Mouse (Mus musculus): ENCODE results near the gene Celsr2. TPM values are rescaled to one million over a fixed set of nuclear protein-coding genes. Genes with fewer than 3 reads are reported as not detected.

The Celsr2 gene
- polyA plus RNA-seq, 1 experiment from 2014 or later = 49.1 TPM

DNA sequence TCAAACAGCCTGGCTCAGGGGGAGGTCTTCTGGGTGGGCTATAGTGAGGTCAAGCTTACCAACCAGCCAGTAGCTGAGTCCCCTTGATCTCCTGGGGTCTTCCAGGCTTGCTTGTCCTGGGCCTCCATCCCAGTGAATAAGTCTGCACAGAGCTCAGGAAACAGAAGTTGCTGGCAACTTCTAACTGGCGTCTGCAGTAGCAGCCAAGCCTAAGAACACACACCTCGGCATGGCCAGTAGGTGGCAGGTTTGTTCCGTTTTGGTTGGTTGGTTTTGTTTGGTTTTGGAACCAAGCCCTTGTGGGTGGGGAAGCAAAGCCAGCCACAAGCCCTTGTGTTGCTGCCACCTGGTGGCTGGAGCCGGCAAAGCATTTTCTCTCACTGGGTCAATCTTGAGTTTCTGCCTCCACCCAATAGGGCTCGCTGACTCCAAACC, 26.2 kb downstream of the Celsr2 start:
- Histone ChIP-seq H3K27ac (replicated peaks) (peak overlapping the region; percentile 68), H3K4me3 (no peak overlapping the region), H3K9ac (replicated peaks) (no peak overlapping the region), H3K4me1 (peaks cover 21% of the 10 kb centered on the region), H3K36me3 (peaks cover 23% of the 10 kb centered on the region), H3K9me3 (no peaks in the 10 kb centered on the region), H3K4me2 (replicated peaks) (no peak overlapping the region), H3K27me3 (no peaks in the 10 kb centered on the region)
- peak; percentile 74 for ATAC-seq (replicated peaks)
- under 1% methylated on average over 5 of the region's 5 CpGs for whole genome bisulfite sequencing

GRCm38 (mm10) chr3:108386186-108386585, 29.2 kb downstream of the Celsr2 start:
- Histone ChIP-seq H3K9ac (replicated peaks) (no peak overlapping the region), H3K4me3 (no peak overlapping the region), H3K27me3 (no peaks in the 10 kb centered on the region), H3K27ac (replicated peaks) (no peak overlapping the region; the same call in 1 of the 2 replicates), H3K36me3 (no peaks in the 10 kb centered on the region), H3K4me2 (replicated peaks) (no peak overlapping the region), H3K9me3 (no peaks in the 10 kb centered on the region), H3K4me1 (peaks cover 41% of the 10 kb centered on the region)
- WGBS = 91% methylated on average over 10 of the region's 10 CpGs
- ATAC-seq (replicated peaks) = no peak

DNA sequence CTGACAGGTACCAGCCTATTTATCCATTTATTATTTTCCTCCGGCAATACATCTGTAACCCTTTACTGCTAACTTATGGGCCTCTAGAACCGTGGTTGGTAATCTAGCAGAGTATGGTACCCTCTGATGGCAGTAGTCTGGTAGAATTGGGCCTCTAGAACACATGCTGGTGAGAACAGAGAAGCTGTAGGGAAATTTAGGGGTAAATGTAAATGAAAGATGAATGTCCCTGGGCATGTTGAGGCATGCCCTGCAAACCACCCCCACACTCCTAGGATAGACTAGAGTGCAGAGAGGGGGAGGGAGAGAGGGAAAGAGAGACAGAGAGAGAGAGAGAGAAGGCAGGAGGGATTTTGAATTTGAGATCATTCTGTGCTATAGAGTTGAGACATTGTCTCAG, 30.9 kb downstream of the Celsr2 start:
- peaks cover 51% of the 10 kb centered on the region for H3K4me1 ChIP-seq
- no peaks in the 10 kb centered on the region for H3K36me3 ChIP-seq
- H3K27me3 ChIP-seq = no peaks in the 10 kb centered on the region
- peak overlapping the region; percentile 82 for H3K4me3 ChIP-seq
- H3K9ac ChIP-seq (replicated peaks) = peak overlapping the region; percentile 68
- no peaks in the 10 kb centered on the region for H3K9me3 ChIP-seq
- 37% methylated on average over 2 of the region's 2 CpGs for WGBS
- H3K4me2 ChIP-seq (replicated peaks) = peak overlapping the region; percentile 67
- no peak overlapping the region for H3K27ac ChIP-seq (replicated peaks)
- no peak for ATAC-seq (replicated peaks)

DNA sequence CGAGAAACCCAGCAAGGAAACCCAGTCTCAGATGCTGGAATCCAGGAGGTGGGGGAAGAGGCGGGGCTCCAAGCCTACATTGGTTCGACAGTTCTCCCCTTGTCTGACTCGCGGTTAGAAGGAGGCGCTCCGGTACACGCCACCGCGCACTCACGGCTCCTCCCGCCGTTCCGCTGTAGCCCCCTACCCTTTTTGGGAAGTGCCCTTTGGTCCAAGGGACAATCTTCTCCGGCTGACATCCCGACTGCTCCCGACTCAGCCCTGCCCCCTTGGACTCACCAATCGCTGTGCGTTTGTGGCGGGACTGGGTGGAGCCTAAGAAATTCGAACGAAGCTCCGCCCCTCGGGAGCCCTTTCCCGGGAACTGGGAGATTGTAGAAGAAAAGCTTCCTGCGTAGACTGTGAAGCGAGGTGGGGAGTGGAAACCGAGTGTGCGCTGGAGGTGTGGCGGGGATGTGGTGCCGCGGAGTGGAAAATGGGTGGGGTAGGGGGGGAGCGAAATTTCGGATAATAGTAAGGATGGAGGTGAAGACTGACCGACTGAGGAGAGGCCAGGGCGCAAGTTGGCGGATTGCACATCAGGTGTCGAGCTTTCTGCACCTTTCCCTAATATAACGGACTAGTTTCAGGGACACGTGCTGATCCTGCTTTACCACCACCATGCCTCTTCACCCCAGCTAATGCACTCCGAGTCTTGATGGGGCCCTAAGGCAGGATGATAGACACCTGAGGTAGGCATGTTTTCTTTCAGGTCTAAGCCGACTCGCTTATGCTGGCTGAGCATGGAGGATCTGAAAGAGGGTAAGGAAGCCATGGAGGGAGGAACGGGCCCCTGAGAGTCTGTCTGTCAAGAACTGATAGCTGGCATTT, 31.6 kb downstream of the Celsr2 start, which contains the start of gene Psrc1:
TSS of gene Psrc1 (plus strand) at position 355 of the 870 bp plus-strand sequence.
- WGBS = under 1% methylated on average over 44 of the region's 44 CpGs
- peak; percentile 91 for ATAC-seq (replicated peaks)
- H3K36me3 ChIP-seq = no peaks in the 10 kb centered on the region

GRCm38 (mm10) chr3:108381945-108382875, 33.1 kb downstream of the Celsr2 start:
- no peak for ATAC-seq (replicated peaks)
- H3K4me2 ChIP-seq (replicated peaks) = no peak overlapping the region

More for the DNA sequence above, 31.6 kb downstream of the Celsr2 start, which contains the start of gene Psrc1:
- no peaks in the 10 kb centered on the region for H3K27me3 ChIP-seq
- no peaks in the 10 kb centered on the region for H3K9me3 ChIP-seq
- H3K4me3 ChIP-seq = peak within 1 kb of the TSS; percentile 82
- peak within 1 kb of the TSS; percentile 67 for H3K4me2 ChIP-seq (replicated peaks)
- peak within 1 kb of the TSS; percentile 77 for H3K27ac ChIP-seq (replicated peaks)
- H3K4me1 ChIP-seq = peaks cover 50% of the 10 kb centered on the region
- peak within 1 kb of the TSS; percentile 68 for H3K9ac ChIP-seq (replicated peaks)

DNA sequence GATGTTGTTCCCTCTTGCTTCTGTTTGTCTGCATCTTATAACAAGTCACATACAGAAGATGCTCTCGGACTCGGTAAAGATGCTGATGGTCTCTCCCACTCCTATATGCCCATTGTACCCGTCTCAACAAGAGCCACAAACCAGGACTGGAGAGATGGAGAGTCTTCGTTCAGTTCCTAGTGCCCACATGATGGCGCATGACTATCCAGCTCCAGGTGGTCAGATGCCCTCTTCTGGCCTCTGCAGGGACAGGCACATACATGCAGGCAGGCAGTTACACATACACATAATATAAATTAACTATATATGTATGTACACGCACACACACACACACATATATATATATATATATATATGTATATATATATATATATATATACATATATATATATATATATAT, 34.7 kb downstream of the Celsr2 start:
- no peak for ATAC-seq (replicated peaks)
- no peak overlapping the region for H3K4me3 ChIP-seq

More at GRCm38 (mm10) chr3:108381945-108382875, 33.1 kb downstream of the Celsr2 start:
- Histone ChIP-seq H3K36me3 (no peaks in the 10 kb centered on the region), H3K9ac (replicated peaks) (no peak overlapping the region), H3K27me3 (no peaks in the 10 kb centered on the region), H3K9me3 (no peaks in the 10 kb centered on the region), H3K27ac (replicated peaks) (no peak overlapping the region), H3K4me3 (no peak overlapping the region), H3K4me1 (peaks cover 49% of the 10 kb centered on the region)
- 77% methylated on average over 14 of the region's 14 CpGs for WGBS

DNA sequence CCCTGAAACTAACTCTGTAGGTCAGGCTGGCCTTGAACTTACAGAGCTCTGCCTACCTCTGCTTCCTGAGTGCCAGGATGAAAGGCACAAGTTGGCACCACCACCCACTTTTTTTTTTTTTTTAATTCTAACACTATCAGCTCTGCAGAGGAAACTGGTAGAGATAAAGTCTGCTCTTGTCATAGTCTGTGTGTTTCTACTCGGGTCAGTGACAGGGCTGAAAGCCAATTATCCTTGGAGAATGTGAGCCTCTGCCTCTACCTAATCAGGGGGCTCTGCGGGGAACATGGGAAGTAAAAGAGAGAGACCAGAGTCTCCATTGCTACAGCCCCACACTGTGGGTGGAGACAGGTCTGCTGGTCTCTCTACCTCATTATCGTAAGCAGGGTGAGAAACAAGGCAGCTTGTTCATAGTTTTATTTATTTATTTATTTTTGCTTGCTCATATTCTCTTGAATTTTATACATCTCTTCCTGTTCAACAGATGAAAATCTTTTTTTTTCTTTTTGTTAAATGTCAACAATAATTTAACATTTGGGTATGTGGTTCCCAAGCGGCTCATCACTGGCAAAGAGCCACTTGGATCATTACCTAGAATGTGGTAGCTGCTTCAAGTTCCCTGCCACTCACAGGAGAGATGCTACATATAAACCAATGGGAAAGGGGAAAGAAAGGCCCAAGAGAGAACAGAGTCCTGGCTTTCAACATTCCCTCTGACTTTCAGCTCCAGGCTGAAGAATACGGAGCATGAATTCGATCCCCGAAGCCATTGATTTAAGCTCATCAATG, 36.3 kb downstream of the Celsr2 start:
- Histone ChIP-seq H3K4me1 (peaks cover 36% of the 10 kb centered on the region), H3K36me3 (no peaks in the 10 kb centered on the region)

More for the DNA sequence above, 34.7 kb downstream of the Celsr2 start:
- no peaks in the 10 kb centered on the region for H3K9me3 ChIP-seq
- H3K27me3 ChIP-seq = no peaks in the 10 kb centered on the region
- H3K9ac ChIP-seq (replicated peaks) = no peak overlapping the region
- peaks cover 49% of the 10 kb centered on the region for H3K4me1 ChIP-seq
- no peak overlapping the region for H3K4me2 ChIP-seq (replicated peaks)
- no peaks in the 10 kb centered on the region for H3K36me3 ChIP-seq
- WGBS = 72% methylated on average over 6 of the region's 6 CpGs
- H3K27ac ChIP-seq (replicated peaks) = no peak overlapping the region

DNA sequence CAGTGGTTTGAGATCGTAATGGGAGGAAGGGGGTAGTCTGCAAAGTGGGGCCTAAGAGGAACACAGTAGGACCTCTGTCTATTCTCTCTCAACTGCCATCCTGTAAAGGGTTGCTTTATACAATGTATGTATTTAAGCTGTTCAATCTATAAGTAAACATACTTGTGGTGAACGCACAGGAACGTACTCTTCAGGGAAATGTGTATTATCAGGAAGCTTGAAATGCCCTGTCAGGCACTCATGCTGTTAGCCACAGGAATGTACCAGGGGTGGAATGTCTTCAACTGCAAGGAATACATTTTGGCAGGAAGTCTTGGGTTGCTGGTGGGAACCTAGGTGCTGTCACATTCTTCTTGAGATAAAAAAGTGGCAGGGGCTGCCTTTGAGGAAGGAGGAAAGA, 42.7 kb downstream of the Celsr2 start:
- Histone ChIP-seq H3K4me3 (no peak overlapping the region), H3K4me1 (no peaks in the 10 kb centered on the region), H3K4me2 (replicated peaks) (no peak overlapping the region), H3K27me3 (no peaks in the 10 kb centered on the region), H3K9ac (replicated peaks) (no peak overlapping the region), H3K9me3 (no peaks in the 10 kb centered on the region), H3K36me3 (no peaks in the 10 kb centered on the region), H3K27ac (replicated peaks) (no peak overlapping the region)
- no peak for ATAC-seq (replicated peaks)
- 89% methylated on average over 3 of the region's 3 CpGs for WGBS

More for the DNA sequence above, 36.3 kb downstream of the Celsr2 start:
- WGBS = 59% methylated on average over 7 of the region's 7 CpGs
- Histone ChIP-seq H3K9me3 (no peaks in the 10 kb centered on the region), H3K4me2 (replicated peaks) (no peak overlapping the region), H3K4me3 (no peak overlapping the region), H3K27me3 (no peaks in the 10 kb centered on the region), H3K27ac (replicated peaks) (peak overlapping the region; percentile 66), H3K9ac (replicated peaks) (no peak overlapping the region)
- no peak for ATAC-seq (replicated peaks)

GRCm38 (mm10) chr3:108372274-108372673, 43.1 kb downstream of the Celsr2 start:
- Histone ChIP-seq H3K27ac (replicated peaks) (no peak overlapping the region), H3K9me3 (no peaks in the 10 kb centered on the region), H3K4me1 (no peaks in the 10 kb centered on the region), H3K27me3 (no peaks in the 10 kb centered on the region), H3K36me3 (no peaks in the 10 kb centered on the region), H3K4me3 (no peak overlapping the region), H3K4me2 (replicated peaks) (no peak overlapping the region), H3K9ac (replicated peaks) (no peak overlapping the region)
- no peak for ATAC-seq (replicated peaks)
- WGBS = 64% methylated on average over 3 of the region's 3 CpGs

DNA sequence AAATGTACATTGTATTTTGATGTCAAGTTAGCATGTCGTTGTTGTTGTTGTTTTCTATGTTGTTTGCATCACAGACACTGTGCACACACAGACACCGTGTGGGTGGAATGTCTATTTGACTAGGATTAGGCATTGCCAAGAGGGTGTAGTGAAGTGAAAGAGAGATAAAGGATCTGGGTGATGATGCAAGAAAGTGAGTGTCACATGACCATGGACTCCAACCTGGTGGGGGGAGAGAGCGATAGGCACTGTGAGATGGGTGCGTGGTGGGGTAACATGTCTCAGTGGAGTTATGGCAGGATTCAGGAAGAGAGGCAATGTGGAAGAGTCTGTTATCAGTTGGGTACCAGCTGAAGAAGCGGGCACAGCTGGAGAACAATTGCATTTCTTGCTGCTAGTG, 46.6 kb downstream of the Celsr2 start:
- 81% methylated on average over 5 of the region's 5 CpGs for WGBS
- no peak for ATAC-seq (replicated peaks)
- H3K27me3 ChIP-seq = no peaks in the 10 kb centered on the region

DNA sequence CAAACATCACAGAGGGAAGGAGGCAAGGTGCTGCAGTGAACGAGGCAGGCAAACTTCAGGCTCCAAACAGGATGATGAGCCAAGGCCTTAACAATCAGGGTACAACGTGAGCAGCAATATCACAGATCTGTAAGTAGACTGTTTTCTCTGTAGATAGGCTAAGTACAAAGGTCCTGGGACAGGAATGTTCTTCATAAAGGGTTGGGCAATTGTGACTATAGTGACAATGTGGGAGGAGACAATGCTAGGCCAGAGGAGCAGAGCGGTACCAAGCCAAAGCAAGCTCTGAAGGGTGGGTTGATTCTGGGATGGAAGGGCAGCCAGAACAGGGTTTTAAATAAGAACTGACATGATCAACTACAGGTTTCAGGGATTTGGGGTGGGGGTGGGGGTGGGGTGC, 47.5 kb downstream of the Celsr2 start:
- Histone ChIP-seq H3K4me2 (replicated peaks) (no peak overlapping the region), H3K36me3 (no peaks in the 10 kb centered on the region), H3K9me3 (no peaks in the 10 kb centered on the region), H3K27ac (replicated peaks) (no peak overlapping the region), H3K4me3 (no peak overlapping the region), H3K9ac (replicated peaks) (no peak overlapping the region), H3K27me3 (no peaks in the 10 kb centered on the region), H3K4me1 (0 out of 2 replicates have a peak, but pooled peaks cover 6% of the 10 kb centered on the region)
- 83% methylated on average over 3 of the region's 3 CpGs for WGBS
- no peak for ATAC-seq (replicated peaks)

More for the DNA sequence above, 46.6 kb downstream of the Celsr2 start:
- Histone ChIP-seq H3K36me3 (no peaks in the 10 kb centered on the region), H3K4me1 (0 out of 2 replicates have a peak, but pooled peaks cover 2% of the 10 kb centered on the region), H3K9me3 (no peaks in the 10 kb centered on the region), H3K4me3 (no peak overlapping the region), H3K27ac (replicated peaks) (no peak overlapping the region), H3K4me2 (replicated peaks) (no peak overlapping the region), H3K9ac (replicated peaks) (no peak overlapping the region)
